Mouse (Mus musculus) adrenal gland, adult 2 months (tissue): Measurements from ENCODE around the gene Madd. TPM values are rescaled to one million over a fixed set of nuclear protein-coding genes. Genes with fewer than 3 reads are reported as not detected.
"Not testable (repeated sequence)": the region's sequence is repeated elsewhere in the genome, so short reads cannot be mapped to it uniquely, and the experiment has no call there.

Experiments
- DNase-seq: peaks from one replicate; pipeline ENCODE4 v3.0.0; 2021
- polyA plus RNA-seq: library from polyadenylated mRNA; depleted of rRNA; stranded (reverse); fragments of >200 nt; gene quantifications from 2 replicates; pipeline ENCODE4 v1.2.3, GENCODE M21; 2012
- total RNA-seq, 2 experiments: library from RNA; stranded (reverse); gene quantifications; 2 replicates each; pipeline ENCODE4 v1.2.3; 2021

Madd gene
- total and polyA plus RNA-seq, 3 experiments: 9.0 to 20.0 (median 18.5) TPM

- no peak for DNase-seq
Measured at GRCm38 (mm10) chr2:91123521-91123920, 60.1 kb downstream of the Madd start.

GRCm38 (mm10) chr2:91121497-91121896, 62.1 kb downstream of the Madd start:
- DNase-seq: no peak

- DNase-seq: no peak
Measured at GRCm38 (mm10) chr2:91121011-91121410, 62.6 kb downstream of the Madd start.

- DNase-seq: no peak
Measured at GRCm38 (mm10) chr2:91120261-91120671, 63.4 kb downstream of the Madd start.

GRCm38 (mm10) chr2:91119551-91119950, 64.1 kb downstream of the Madd start:
- DNase-seq: no peak

- DNase-seq: no peak
Measured at GRCm38 (mm10) chr2:91119061-91119460, 64.6 kb downstream of the Madd start.

GRCm38 (mm10) chr2:91118647-91119046, 65.0 kb downstream of the Madd start:
- DNase-seq: no peak

GRCm38 (mm10) chr2:91117585-91118275, 65.9 kb downstream of the Madd start, which contains the start of gene Mybpc3:
TSS of gene Mybpc3 (plus strand) at chr2:91118144.
- DNase-seq: no peak

GRCm38 (mm10) chr2:91116842-91117241, 66.8 kb downstream of the Madd start:
- no peak for DNase-seq

GRCm38 (mm10) chr2:91115578-91115970, 68.1 kb downstream of the Madd start:
- DNase-seq: no peak

- DNase-seq: peak; percentile 96
Measured at GRCm38 (mm10) chr2:91114781-91115577, 68.7 kb downstream of the Madd start.

- no peak for DNase-seq
Measured at GRCm38 (mm10) chr2:91113852-91114251, 69.8 kb downstream of the Madd start.

- no peak for DNase-seq
Measured at GRCm38 (mm10) chr2:91113334-91113733, 70.3 kb downstream of the Madd start.

GRCm38 (mm10) chr2:91112491-91112890, 71.1 kb downstream of the Madd start:
- DNase-seq: no peak

- DNase-seq: not testable (repeated sequence)
Measured at GRCm38 (mm10) chr2:91111832-91112231, 71.8 kb downstream of the Madd start.

GRCm38 (mm10) chr2:91110429-91110828, 73.2 kb downstream of the Madd start:
- no peak for DNase-seq

- peak; percentile 33 for DNase-seq
Measured at GRCm38 (mm10) chr2:91109807-91110385, 73.7 kb downstream of the Madd start.

GRCm38 (mm10) chr2:91109241-91109640, 74.4 kb downstream of the Madd start:
- no peak for DNase-seq

- no peak for DNase-seq
Measured at GRCm38 (mm10) chr2:91108156-91108555, 75.5 kb downstream of the Madd start.

- peak; percentile 89 for DNase-seq
Measured at GRCm38 (mm10) chr2:91101124-91101740, 82.4 kb downstream of the Madd start.

GRCm38 (mm10) chr2:91098156-91098555, 85.5 kb downstream of the Madd start:
- DNase-seq: peak; percentile 73

- DNase-seq: no peak
Measured at GRCm38 (mm10) chr2:91097015-91097414, 86.6 kb downstream of the Madd start.
